Mouse (Mus musculus) erythroblast, embryonic 14.5 days (primary cell): ENCODE data around the gene Gm47996. TPM values are rescaled to one million over a fixed set of nuclear protein-coding genes. Genes with fewer than 3 reads are reported as not detected.
A peak's percentile ranks its signal among the peaks of the same experiment; 100 is the strongest.
"Not testable (repeated sequence)": the region's sequence is repeated elsewhere in the genome, so short reads cannot be mapped to it uniquely, and the experiment has no call there.

Experiments
- H3K27me3 ChIP-seq: 2 replicates; pipeline ENCODE4 v1.6.1; 2012; ENCODE audit warnings: inconsistent platforms; ENCODE audit not compliant: control insufficient read depth
- H3K36me3 ChIP-seq: 2 replicates; pipeline ENCODE4 v1.6.1; 2012; ENCODE audit warnings: mild to moderate bottlenecking, inconsistent platforms; ENCODE audit not compliant: control insufficient read depth
- H3K4me1 ChIP-seq: 2 replicates; pipeline ENCODE4 v1.6.1; 2012; ENCODE audit warnings: inconsistent platforms; ENCODE audit not compliant: control insufficient read depth
- H3K4me3 ChIP-seq: replicated peaks from 2 replicates; pipeline ENCODE3; 2012; ENCODE audit warnings: moderate library complexity, mild to moderate bottlenecking, inconsistent platforms
- H3K9me3 ChIP-seq: 2 replicates; pipeline ENCODE4 v1.6.1; 2012; ENCODE audit warnings: low read length, inconsistent platforms, mixed read lengths; ENCODE audit not compliant: control insufficient read depth
- GATA1 ChIP-seq: IDR thresholded peaks from 2 replicates; pipeline ENCODE4 v1.6.1; 2012; ENCODE audit warnings: low read length, inconsistent platforms, mixed read lengths
- TAL1 ChIP-seq: IDR thresholded peaks from 3 replicates; pipeline ENCODE4 v1.6.1; 2012; ENCODE audit warnings: low read length, inconsistent platforms, mixed read lengths
- polyA plus RNA-seq: library from polyadenylated mRNA; stranded (reverse); fragments of >175 nt; gene quantifications from 2 replicates; pipeline ENCODE4 v1.2.3, GENCODE M21; 2012

The Gm47996 gene
- polyA plus RNA-seq = not detected in 2 replicates

GRCm38 (mm10) chr1:151209824-151210355, at the start of gene Gm47996:
Gene Gm47996, plus strand, starts transcription at chr1:151210131.
- not testable (repeated sequence) for H3K9me3 ChIP-seq, H3K4me1 ChIP-seq, H3K4me3 ChIP-seq, H3K36me3 ChIP-seq
- H3K27me3 ChIP-seq = peaks cover 11% of the 10 kb centered on the region

GRCm38 (mm10) chr1:151166031-151166430, 43.9 kb upstream of the Gm47996 start:
- TF ChIP-seq TAL1 (no peak), GATA1 (no peak)
- H3K9me3 ChIP-seq = no peaks in the 10 kb centered on the region
- no peaks in the 10 kb centered on the region for H3K27me3 ChIP-seq
- H3K4me1 ChIP-seq = peaks cover 8% of the 10 kb centered on the region
- H3K4me3 ChIP-seq = no peak overlapping the region
- H3K36me3 ChIP-seq = no peaks in the 10 kb centered on the region

GRCm38 (mm10) chr1:151167297-151168047, 42.5 kb upstream of the Gm47996 start:
- no peak overlapping the region for H3K4me3 ChIP-seq
- TF ChIP-seq GATA1 (no peak), TAL1 (no peak)
- H3K27me3 ChIP-seq = no peaks in the 10 kb centered on the region
- H3K9me3 ChIP-seq = no peaks in the 10 kb centered on the region
- H3K4me1 ChIP-seq = peaks cover 8% of the 10 kb centered on the region
- H3K36me3 ChIP-seq = no peaks in the 10 kb centered on the region

- H3K4me1 ChIP-seq = peaks cover 8% of the 10 kb centered on the region
Observed at GRCm38 (mm10) chr1:151168637-151169036, 41.3 kb upstream of the Gm47996 start.

GRCm38 (mm10) chr1:151171572-151172461, 38.1 kb upstream of the Gm47996 start:
- Histone ChIP-seq H3K4me1 (peaks cover 10% of the 10 kb centered on the region), H3K9me3 (no peaks in the 10 kb centered on the region), H3K4me3 (no peak overlapping the region), H3K27me3 (no peaks in the 10 kb centered on the region), H3K36me3 (no peaks in the 10 kb centered on the region)
- no peak for TF ChIP-seq GATA1
- TF ChIP-seq TAL1 = no peak

More at GRCm38 (mm10) chr1:151168637-151169036, 41.3 kb upstream of the Gm47996 start:
- no peak for TF ChIP-seq TAL1
- no peak for TF ChIP-seq GATA1
- Histone ChIP-seq H3K4me3 (no peak overlapping the region), H3K36me3 (no peaks in the 10 kb centered on the region), H3K27me3 (no peaks in the 10 kb centered on the region), H3K9me3 (no peaks in the 10 kb centered on the region)

GRCm38 (mm10) chr1:151177030-151177936, 32.6 kb upstream of the Gm47996 start:
- Histone ChIP-seq H3K36me3 (no peaks in the 10 kb centered on the region), H3K9me3 (no peaks in the 10 kb centered on the region), H3K27me3 (no peaks in the 10 kb centered on the region), H3K4me1 (peaks cover 45% of the 10 kb centered on the region), H3K4me3 (peak overlapping the region; percentile 58)
- TF ChIP-seq TAL1 (peak; percentile 18; the same call in 1 of the 3 replicates), GATA1 (no peak)

GRCm38 (mm10) chr1:151177937-151178271, 32.0 kb upstream of the Gm47996 start:
- Histone ChIP-seq H3K4me1 (peaks cover 45% of the 10 kb centered on the region), H3K27me3 (no peaks in the 10 kb centered on the region), H3K4me3 (peak overlapping the region; percentile 58), H3K36me3 (no peaks in the 10 kb centered on the region), H3K9me3 (no peaks in the 10 kb centered on the region)
- TF ChIP-seq GATA1 = no peak
- no peak for TF ChIP-seq TAL1

GRCm38 (mm10) chr1:151178505-151179083, 31.3 kb upstream of the Gm47996 start:
- TF ChIP-seq GATA1 (no peak), TAL1 (no peak)

More at GRCm38 (mm10) chr1:151178505-151179083, 31.3 kb upstream of the Gm47996 start:
- Histone ChIP-seq H3K27me3 (no peaks in the 10 kb centered on the region), H3K36me3 (no peaks in the 10 kb centered on the region), H3K9me3 (no peaks in the 10 kb centered on the region), H3K4me1 (peaks cover 45% of the 10 kb centered on the region), H3K4me3 (no peak overlapping the region)
